ENCODE assay signal across 35 mouse cellular contexts in the genomic region with DNA sequence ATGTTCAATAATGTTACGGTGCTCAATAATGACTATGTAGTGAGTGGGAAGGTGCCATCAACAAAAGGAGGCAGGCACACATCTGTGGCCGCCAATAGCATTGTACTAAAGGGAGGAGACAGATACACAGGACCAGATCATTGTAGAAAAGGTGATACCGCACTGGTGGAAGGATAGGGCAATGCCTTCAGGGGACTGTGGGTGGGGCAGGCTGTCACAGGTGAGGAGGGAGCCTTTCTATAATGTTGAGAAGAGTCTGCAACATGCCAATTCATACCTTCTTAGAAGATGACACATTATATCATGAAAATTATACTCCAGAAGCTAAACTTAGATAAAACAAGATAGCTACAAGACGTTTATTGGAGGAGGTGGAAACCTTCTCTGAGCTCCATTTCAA.
"Had no signal": no experiment of that assay in that cellular context is flagged by ENCODE, and none has a peak within 500 bp of the region (broad histone marks: within the 10 kb centered on the region; RNA-seq: fewer than 3 reads in every experiment).

No protein-coding gene starts in this region.

- H3K9ac ChIP-seq: heart, embryonic 12.5 days; heart, embryonic 13.5 days; heart, embryonic 15.5 days; hindbrain, embryonic 12.5 days; hindbrain, embryonic 13.5 days; hindbrain, embryonic 14.5 days; hindbrain, embryonic 15.5 days; intestine, embryonic 15.5 days; kidney, embryonic 15.5 days had no signal

- H3K4me2 ChIP-seq: heart, embryonic 11.5 days; heart, embryonic 12.5 days; heart, embryonic 13.5 days; heart, embryonic 15.5 days; hindbrain, embryonic 12.5 days; hindbrain, embryonic 13.5 days; hindbrain, embryonic 14.5 days; hindbrain, embryonic 15.5 days; intestine, embryonic 15.5 days; kidney, embryonic 15.5 days had no signal

- H3K9me3 ChIP-seq: heart, embryonic 10.5 days; heart, embryonic 12.5 days; heart, embryonic 13.5 days; heart, embryonic 15.5 days; hindbrain, embryonic 10.5 days; hindbrain, embryonic 12.5 days; hindbrain, embryonic 13.5 days; hindbrain, embryonic 15.5 days; intestine, embryonic 15.5 days; kidney, embryonic 15.5 days had no signal

- DNase-seq: heart, postnatal 10 days; heart, postnatal 14 days; heart, postnatal 36 days; heart, postnatal 4 days; kidney, adult 11 months; kidney, adult 18-20 months; kidney, adult 2 months; kidney, adult 8-10 months; kidney, adult 9 months; kidney, postnatal 10 days; kidney, postnatal 14 days; kidney, postnatal 25 days; kidney, postnatal 36 days; kidney, postnatal 4 days; layer of hippocampus, adult 9-11 months; layer of hippocampus, postnatal 36 days had no signal

- H3K27me3 ChIP-seq: heart, embryonic 12.5 days; heart, embryonic 13.5 days; heart, embryonic 15.5 days; hindbrain, embryonic 12.5 days; hindbrain, embryonic 13.5 days; hindbrain, embryonic 15.5 days; intestine, embryonic 15.5 days; kidney, embryonic 15.5 days had no signal

- H3K4me3 ChIP-seq: heart, embryonic 10.5 days; heart, embryonic 12.5 days; heart, embryonic 13.5 days; heart, embryonic 15.5 days; hindbrain, embryonic 10.5 days; hindbrain, embryonic 12.5 days; hindbrain, embryonic 13.5 days; hindbrain, embryonic 15.5 days; intestine, embryonic 15.5 days; kidney, embryonic 15.5 days; layer of hippocampus, adult 2 months had no signal

- H3K36me3 ChIP-seq: intestine, embryonic 15.5 days had no signal

- ATAC-seq: hindbrain, embryonic 16.5 days; hindbrain, postnatal 0 days; inflammation-experienced regulatory T-cells, adult 6 months; intestine, embryonic 15.5 days; intestine, embryonic 16.5 days; intestine, postnatal 0 days had no signal

- H3K4me1 ChIP-seq: heart, embryonic 10.5 days; hindbrain, embryonic 10.5 days; intestine, embryonic 15.5 days had no signal

- H3K27ac ChIP-seq: heart, embryonic 10.5 days; heart, embryonic 13.5 days; heart, embryonic 15.5 days; hindbrain, embryonic 10.5 days; hindbrain, embryonic 12.5 days; hindbrain, embryonic 13.5 days; hindbrain, embryonic 14.5 days; hindbrain, embryonic 15.5 days; hindbrain, postnatal 0 days; intestine, embryonic 15.5 days; kidney, embryonic 15.5 days; kidney, postnatal 0 days; layer of hippocampus, adult 2 months had no signal
